Mouse (Mus musculus): ENCODE measurements at regions not wholly inside any gene's neighbourhood (a gene's known extent, or its start where the extent isn't known, plus 50 kb on each side); places are given as distances from the start of the nearest gene placed in this dataset.

DNA sequence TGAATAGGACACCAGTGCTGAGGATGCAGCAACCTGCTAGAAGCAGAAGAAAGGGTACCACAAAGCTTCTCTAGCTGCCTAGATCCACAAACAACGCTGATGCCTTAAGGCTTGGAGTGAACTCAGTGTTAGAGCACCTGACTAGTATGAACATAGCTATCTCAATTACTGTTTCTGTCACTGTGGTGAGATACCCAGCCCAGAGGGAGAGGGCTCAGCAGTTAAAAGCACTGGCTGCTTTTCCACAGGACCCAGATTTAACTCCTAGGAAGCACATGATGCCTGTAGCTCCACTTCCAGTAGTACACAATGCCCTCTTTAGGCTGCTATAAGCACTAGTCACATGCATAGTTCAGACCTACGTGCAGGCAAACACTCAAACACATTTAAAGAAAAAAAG, 67.3 kb upstream of the Ngly1 start:
- no peak overlapping the region for H3K27ac ChIP-seq
- ATAC-seq (replicated peaks; ENCODE audit: low FRiP score), result no peak
- 69% methylated on average over 2 of the region's 2 CpGs for WGBS

DNA sequence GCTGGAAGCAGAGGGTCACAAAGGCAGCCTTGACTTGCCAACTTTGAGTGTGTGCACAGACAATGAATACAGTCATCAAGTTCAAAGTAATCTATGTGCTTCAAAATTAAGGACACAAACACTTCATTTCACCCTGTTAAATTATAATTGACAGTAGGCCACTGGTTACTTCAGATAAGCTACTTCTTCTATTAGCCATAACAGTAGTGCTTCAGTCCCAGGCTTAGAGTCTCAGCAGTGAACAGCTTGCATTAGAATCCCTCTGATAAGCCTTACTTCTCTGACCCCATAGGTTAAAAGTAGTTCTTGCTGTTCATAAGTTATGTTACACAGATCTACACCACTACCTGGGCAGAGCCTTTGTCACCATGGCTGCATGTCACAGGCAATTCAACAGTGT, 63.8 kb upstream of the Ngly1 start:
- no peak overlapping the region for H3K4me2 ChIP-seq
- H3K4me3 ChIP-seq (replicated peaks), result no peak overlapping the region
- H3K27me3 ChIP-seq, result no peaks in the 10 kb centered on the region
- no peak overlapping the region for H3K9ac ChIP-seq
- no peaks in the 10 kb centered on the region for H3K4me1 ChIP-seq
- no peak overlapping the region for H3K27ac ChIP-seq
- H3K36me3 ChIP-seq, result no peaks in the 10 kb centered on the region
- ATAC-seq (replicated peaks; ENCODE audit: low FRiP score), result no peak
- no peaks in the 10 kb centered on the region for H3K9me3 ChIP-seq (replicated peaks)

More for the DNA sequence above, 67.3 kb upstream of the Ngly1 start:
- Histone ChIP-seq H3K4me2 (no peak overlapping the region), H3K4me1 (no peaks in the 10 kb centered on the region), H3K9me3 (replicated peaks) (no peaks in the 10 kb centered on the region), H3K27me3 (no peaks in the 10 kb centered on the region), H3K36me3 (no peaks in the 10 kb centered on the region), H3K9ac (no peak overlapping the region), H3K4me3 (replicated peaks) (no peak overlapping the region)
